Mouse (Mus musculus): ENCODE measurements around the gene Serpinf2. TPM values are rescaled to one million over a fixed set of nuclear protein-coding genes. Genes with fewer than 3 reads are reported as not detected.
"Not testable (repeated sequence)": the region's sequence is repeated elsewhere in the genome, so short reads cannot be mapped to it uniquely, and the experiment has no call there.

Gene Serpinf2
- polyA plus RNA-seq, 1 experiment from 2014 or later, result 14.9 TPM

GRCm38 (mm10) chr11:75403301-75404052 is 35.9 kb downstream of the Serpinf2 start:
- peak overlapping the region; percentile 33; the same call in 1 of the 2 replicates for H3K27ac ChIP-seq (ENCODE audit: low read length)
- 63% methylated on average over 6 of the region's 6 CpGs for WGBS

GRCm38 (mm10) chr11:75402271-75402690 is 37.1 kb downstream of the Serpinf2 start:
- H3K4me2 ChIP-seq (replicated peaks; ENCODE audit: low read depth, low read length), result no peak overlapping the region
- 51% methylated on average over 5 of the region's 5 CpGs for WGBS
- ATAC-seq (ENCODE audit: insufficient number of reproducible peaks, insufficient read depth, low FRiP score, low read depth), result peak; percentile 78; the same call in 1 of the 2 replicates

More at GRCm38 (mm10) chr11:75403301-75404052, 35.9 kb downstream of the Serpinf2 start:
- ATAC-seq (ENCODE audit: insufficient number of reproducible peaks, insufficient read depth, low FRiP score, low read depth), result no peak
- H3K4me1 ChIP-seq (ENCODE audit: control insufficient read depth, insufficient read depth, low read length), result no peaks in the 10 kb centered on the region
- H3K9me3 ChIP-seq (ENCODE audit: control insufficient read depth, low read depth, low read length), result no peaks in the 10 kb centered on the region
- H3K4me3 ChIP-seq (ENCODE audit: low read depth, low read length), result no peak overlapping the region
- no peak overlapping the region for H3K4me2 ChIP-seq (replicated peaks; ENCODE audit: low read depth, low read length)
- H3K9ac ChIP-seq (replicated peaks; ENCODE audit: low read depth, low read length), result no peak overlapping the region
- no peaks in the 10 kb centered on the region for H3K36me3 ChIP-seq (ENCODE audit: control insufficient read depth, insufficient read depth, low read length)
- H3K27me3 ChIP-seq (ENCODE audit: control insufficient read depth, insufficient read depth, low read length), result no peaks in the 10 kb centered on the region

GRCm38 (mm10) chr11:75400099-75400498 is 39.3 kb downstream of the Serpinf2 start:
- H3K36me3 ChIP-seq (ENCODE audit: control insufficient read depth, insufficient read depth, low read length), result no peaks in the 10 kb centered on the region; the same call in 1 of the 2 replicates
- no peak overlapping the region for H3K9ac ChIP-seq (replicated peaks; ENCODE audit: low read depth, low read length)
- H3K4me3 ChIP-seq (ENCODE audit: low read depth, low read length), result no peak overlapping the region
- no peak overlapping the region for H3K4me2 ChIP-seq (replicated peaks; ENCODE audit: low read depth, low read length)
- no peak for ATAC-seq (ENCODE audit: insufficient number of reproducible peaks, insufficient read depth, low FRiP score, low read depth)
- H3K27ac ChIP-seq (ENCODE audit: low read length), result no peak overlapping the region
- H3K4me1 ChIP-seq (ENCODE audit: control insufficient read depth, insufficient read depth, low read length), result no peaks in the 10 kb centered on the region
- H3K9me3 ChIP-seq (ENCODE audit: control insufficient read depth, low read depth, low read length), result no peaks in the 10 kb centered on the region
- H3K27me3 ChIP-seq (ENCODE audit: control insufficient read depth, insufficient read depth, low read length), result no peaks in the 10 kb centered on the region
- WGBS, result 76% methylated on average over 9 of the region's 9 CpGs

More at GRCm38 (mm10) chr11:75402271-75402690, 37.1 kb downstream of the Serpinf2 start:
- H3K36me3 ChIP-seq (ENCODE audit: control insufficient read depth, insufficient read depth, low read length), result no peaks in the 10 kb centered on the region
- no peak overlapping the region for H3K4me3 ChIP-seq (ENCODE audit: low read depth, low read length)
- H3K4me1 ChIP-seq (ENCODE audit: control insufficient read depth, insufficient read depth, low read length), result no peaks in the 10 kb centered on the region
- no peaks in the 10 kb centered on the region for H3K27me3 ChIP-seq (ENCODE audit: control insufficient read depth, insufficient read depth, low read length)
- H3K27ac ChIP-seq (ENCODE audit: low read length), result no peak overlapping the region
- H3K9me3 ChIP-seq (ENCODE audit: control insufficient read depth, low read depth, low read length), result no peaks in the 10 kb centered on the region
- no peak overlapping the region for H3K9ac ChIP-seq (replicated peaks; ENCODE audit: low read depth, low read length)

GRCm38 (mm10) chr11:75399411-75399841 is 40.0 kb downstream of the Serpinf2 start:
- 89% methylated on average over 11 of the region's 11 CpGs for WGBS
- no peak overlapping the region for H3K9ac ChIP-seq (replicated peaks; ENCODE audit: low read depth, low read length)
- H3K4me2 ChIP-seq (replicated peaks; ENCODE audit: low read depth, low read length), result no peak overlapping the region
- no peaks in the 10 kb centered on the region for H3K4me1 ChIP-seq (ENCODE audit: control insufficient read depth, insufficient read depth, low read length)
- no peak overlapping the region for H3K27ac ChIP-seq (ENCODE audit: low read length)
- H3K4me3 ChIP-seq (ENCODE audit: low read depth, low read length), result no peak overlapping the region
- no peaks in the 10 kb centered on the region; the same call in 1 of the 2 replicates for H3K36me3 ChIP-seq (ENCODE audit: control insufficient read depth, insufficient read depth, low read length)
- no peaks in the 10 kb centered on the region for H3K27me3 ChIP-seq (ENCODE audit: control insufficient read depth, insufficient read depth, low read length)
- ATAC-seq (ENCODE audit: insufficient number of reproducible peaks, insufficient read depth, low FRiP score, low read depth), result no peak
- no peaks in the 10 kb centered on the region for H3K9me3 ChIP-seq (ENCODE audit: control insufficient read depth, low read depth, low read length)

GRCm38 (mm10) chr11:75397452-75397851 is 41.9 kb downstream of the Serpinf2 start:
- no peak for ATAC-seq (ENCODE audit: insufficient number of reproducible peaks, insufficient read depth, low FRiP score, low read depth)
- Histone ChIP-seq H3K4me1 (ENCODE audit: control insufficient read depth, insufficient read depth, low read length) (no peaks in the 10 kb centered on the region), H3K27me3 (ENCODE audit: control insufficient read depth, insufficient read depth, low read length) (no peaks in the 10 kb centered on the region), H3K27ac (ENCODE audit: low read length) (no peak overlapping the region), H3K9me3 (ENCODE audit: control insufficient read depth, low read depth, low read length) (no peaks in the 10 kb centered on the region), H3K4me2 (replicated peaks; ENCODE audit: low read depth, low read length) (no peak overlapping the region), H3K9ac (replicated peaks; ENCODE audit: low read depth, low read length) (no peak overlapping the region), H3K4me3 (ENCODE audit: low read depth, low read length) (no peak overlapping the region), H3K36me3 (ENCODE audit: control insufficient read depth, insufficient read depth, low read length) (no peaks in the 10 kb centered on the region; the same call in 1 of the 2 replicates)
- WGBS, result 77% methylated on average over 7 of the region's 7 CpGs

- no peak overlapping the region for H3K4me2 ChIP-seq (replicated peaks; ENCODE audit: low read depth, low read length)
- no peak overlapping the region for H3K9ac ChIP-seq (replicated peaks; ENCODE audit: low read depth, low read length)
- no peaks in the 10 kb centered on the region; the same call in 1 of the 2 replicates for H3K36me3 ChIP-seq (ENCODE audit: control insufficient read depth, insufficient read depth, low read length)
- no peaks in the 10 kb centered on the region for H3K27me3 ChIP-seq (ENCODE audit: control insufficient read depth, insufficient read depth, low read length)
- 82% methylated on average over 1 of the region's 1 CpGs for WGBS
- no peak overlapping the region for H3K4me3 ChIP-seq (ENCODE audit: low read depth, low read length)
- no peaks in the 10 kb centered on the region for H3K4me1 ChIP-seq (ENCODE audit: control insufficient read depth, insufficient read depth, low read length)
- no peak for ATAC-seq (ENCODE audit: insufficient number of reproducible peaks, insufficient read depth, low FRiP score, low read depth)
- no peak overlapping the region for H3K27ac ChIP-seq (ENCODE audit: low read length)
- no peaks in the 10 kb centered on the region for H3K9me3 ChIP-seq (ENCODE audit: control insufficient read depth, low read depth, low read length)
Measured at GRCm38 (mm10) chr11:75395611-75396010, 43.8 kb downstream of the Serpinf2 start.

GRCm38 (mm10) chr11:75383529-75383928 is 55.9 kb downstream of the Serpinf2 start:
- H3K4me2 ChIP-seq (replicated peaks; ENCODE audit: low read depth, low read length); H3K27ac ChIP-seq (ENCODE audit: low read length); H3K4me3 ChIP-seq (ENCODE audit: low read depth, low read length); H3K9ac ChIP-seq (replicated peaks; ENCODE audit: low read depth, low read length); H3K27me3 ChIP-seq (ENCODE audit: control insufficient read depth, insufficient read depth, low read length); H3K36me3 ChIP-seq (ENCODE audit: control insufficient read depth, insufficient read depth, low read length); H3K4me1 ChIP-seq (ENCODE audit: control insufficient read depth, insufficient read depth, low read length); ATAC-seq (ENCODE audit: insufficient number of reproducible peaks, insufficient read depth, low FRiP score, low read depth); H3K9me3 ChIP-seq (ENCODE audit: control insufficient read depth, low read depth, low read length): not testable (repeated sequence)
- WGBS, result 46% methylated on average over 3 of the region's 3 CpGs

Data from stomach, embryonic 14.5 days (tissue).